Mouse (Mus musculus): ENCODE measurements at regions not wholly inside any gene's neighbourhood (a gene's known extent, or its start where the extent isn't known, plus 50 kb on each side); places are given as distances from the start of the nearest gene placed in this dataset.

DNA sequence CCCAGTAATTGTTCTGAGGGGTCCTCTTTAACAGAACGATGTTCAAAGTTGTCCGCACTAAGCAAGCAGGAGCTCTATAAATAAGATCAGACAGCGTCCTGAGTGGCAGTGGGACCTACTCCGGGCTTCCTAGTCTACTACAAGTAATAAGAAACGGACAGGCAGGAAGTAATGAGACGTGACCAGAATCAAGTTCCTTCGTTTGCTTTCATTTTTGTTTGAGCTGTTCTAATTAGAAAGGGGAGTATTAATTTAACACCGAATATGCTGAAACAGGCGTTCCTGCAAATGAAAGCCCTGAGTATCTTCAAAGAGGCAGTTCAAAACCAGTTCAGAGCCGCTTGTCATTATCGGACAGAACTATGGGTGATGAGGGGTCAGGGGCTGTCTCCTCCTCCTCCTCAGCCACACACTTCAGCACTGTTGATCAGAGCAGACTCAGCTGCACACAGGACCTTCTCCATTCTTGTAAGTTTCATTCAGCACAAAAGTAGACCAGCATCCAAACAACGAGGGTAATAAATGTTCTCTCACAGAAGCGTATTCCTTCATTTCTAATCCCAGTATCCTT lies 439.2 kb upstream of the Intu start:
- TF ChIP-seq CTCF (IDR thresholded peaks at IDR 0.05; ENCODE audit: borderline replicate concordance, insufficient read depth, low read length) (no peak), POLR2A (IDR thresholded peaks at IDR 0.05; ENCODE audit: low read depth, low read length) (no peak)
